In the genomic region with DNA sequence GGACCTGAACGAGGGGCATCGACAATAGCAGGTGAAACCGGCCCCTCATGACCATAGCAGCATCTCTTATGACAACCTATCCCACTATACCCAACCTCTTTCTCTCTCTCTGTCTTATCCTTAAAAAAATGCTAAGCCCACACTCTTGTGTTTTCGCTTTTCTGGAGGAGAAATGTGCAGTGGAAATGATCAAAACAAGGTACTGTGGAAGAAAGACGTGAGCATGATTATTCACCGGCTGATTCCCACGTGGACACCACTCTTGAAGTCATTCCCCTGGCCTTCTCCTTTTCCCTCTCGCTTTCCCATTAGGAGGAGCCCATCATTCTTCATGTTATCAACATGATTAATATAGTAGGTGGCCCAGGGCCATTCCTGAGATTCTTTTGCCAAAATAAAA, we compare ENCODE assay signal across 13 mouse cellular contexts. TPM values are rescaled to one million over a fixed set of nuclear protein-coding genes. Genes with fewer than 3 reads are reported as not detected.
A peak's percentile ranks its signal among the peaks of the same experiment; 100 is the strongest.
DNase-seq lines count a peak whose midpoint lies in the region; ATAC-seq and TF ChIP-seq lines count a peak whose summit lies in the region.
"Had no signal": no experiment of that assay in that cellular context is flagged by ENCODE, and none has a peak within 500 bp of the region (broad histone marks: within the 10 kb centered on the region; RNA-seq: fewer than 3 reads in every experiment).

No protein-coding gene starts in this region.

- peaks cover 59% of the 10 kb centered on the region for H3K4me1 ChIP-seq in hindbrain, embryonic 13.5 days (replicated peaks)
- H3K4me1 ChIP-seq in midbrain, embryonic 13.5 days (replicated peaks) = peaks cover 59% of the 10 kb centered on the region
- H3K4me1 ChIP-seq in stomach, postnatal 0 days (replicated peaks; ENCODE audit: control insufficient read depth, insufficient read depth) = peaks cover 5% of the 10 kb centered on the region; the same call in 1 of the 2 replicates

- TF ChIP-seq CTCF in brain, embryonic 14.5 days (IDR thresholded peaks at IDR 0.05; ENCODE audit: borderline replicate concordance, extremely low read depth, insufficient read depth, insufficient read length) = no peak
- TF ChIP-seq CTCF in stomach, postnatal 0 days (IDR thresholded peaks at IDR 0.05; ENCODE audit: low read depth) = no peak

- H3K9me3 ChIP-seq in hindbrain, embryonic 13.5 days = no peaks in the 10 kb centered on the region
- no peaks in the 10 kb centered on the region for H3K9me3 ChIP-seq in midbrain, embryonic 13.5 days
- H3K9me3 ChIP-seq in stomach, postnatal 0 days (ENCODE audit: control insufficient read depth, low read length) = no peaks in the 10 kb centered on the region
- H3K9me3 ChIP-seq: embryonic facial prominence, embryonic 13.5 days; limb, embryonic 15.5 days had no signal

- H3K4me3 ChIP-seq in hindbrain, embryonic 13.5 days = no peak overlapping the region
- peak overlapping the region; percentile 60; the same call in 1 of the 2 replicates for H3K4me3 ChIP-seq in midbrain, embryonic 13.5 days (replicated peaks)
- no peak overlapping the region for H3K4me3 ChIP-seq in stomach, postnatal 0 days (ENCODE audit: low read depth, low read length)

- H3K36me3 ChIP-seq in hindbrain, embryonic 13.5 days = no peaks in the 10 kb centered on the region
- no peaks in the 10 kb centered on the region for H3K36me3 ChIP-seq in midbrain, embryonic 13.5 days
- H3K36me3 ChIP-seq in stomach, postnatal 0 days (ENCODE audit: control insufficient read depth, insufficient read depth, low read length) = no peaks in the 10 kb centered on the region
- H3K36me3 ChIP-seq: embryonic facial prominence, embryonic 13.5 days; limb, embryonic 15.5 days had no signal

- WGBS in hindbrain, embryonic 13.5 days = under 1% methylated on average over 8 of the region's 8 CpGs
- WGBS in midbrain, embryonic 13.5 days = under 1% methylated on average over 8 of the region's 8 CpGs
- 6% methylated on average over 8 of the region's 8 CpGs for WGBS in stomach, postnatal 0 days

- TF ChIP-seq EP300 in stomach, postnatal 0 days (optimal IDR thresholded peaks at IDR 0.05) = no peak

- no peak for TF ChIP-seq POLR2A in brain, embryonic 14.5 days (IDR thresholded peaks at IDR 0.05; ENCODE audit: borderline replicate concordance, extremely low read depth, insufficient read depth, insufficient read length, poor library complexity, severe bottlenecking)

- no peak for ATAC-seq in hindbrain, embryonic 13.5 days (ENCODE audit: low FRiP score)
- ATAC-seq in midbrain, embryonic 13.5 days = no peak
- no peak for ATAC-seq in stomach, postnatal 0 days (ENCODE audit: low FRiP score, low TSS enrichment)
- ATAC-seq: lung, postnatal 0 days had no signal

- peak; percentile 59 for DNase-seq in brain, embryonic 14.5 days (ENCODE audit: low read depth)
- DNase-seq in cerebellum, postnatal 25 days = peak; percentile 17 to 24
- no peak for DNase-seq in adrenal gland, postnatal 10 days
- DNase-seq in layer of hippocampus, adult 11-12 months (ENCODE audit: low spot score) = no peak
- no peak for DNase-seq in spleen, adult 12 weeks (ENCODE audit: low spot score)
- DNase-seq in stomach, postnatal 0 days (ENCODE audit: low spot score) = no peak
- DNase-seq: kidney, postnatal 10 days had no signal

- peak overlapping the region; percentile 85; the same call in 1 of the 2 replicates for H3K9ac ChIP-seq in hindbrain, embryonic 13.5 days
- peak overlapping the region; percentile 82 for H3K9ac ChIP-seq in midbrain, embryonic 13.5 days (replicated peaks)
- no peak overlapping the region for H3K9ac ChIP-seq in stomach, postnatal 0 days (ENCODE audit: low read length)
- H3K9ac ChIP-seq: embryonic facial prominence, embryonic 13.5 days; limb, embryonic 15.5 days had no signal

- peaks cover 84% of the 10 kb centered on the region for H3K27me3 ChIP-seq in hindbrain, embryonic 13.5 days
- peaks cover 80% of the 10 kb centered on the region for H3K27me3 ChIP-seq in midbrain, embryonic 13.5 days
- peaks cover 18% of the 10 kb centered on the region for H3K27me3 ChIP-seq in stomach, postnatal 0 days (ENCODE audit: control insufficient read depth, insufficient read depth, low read length)
- H3K27me3 ChIP-seq: CH12.LX had no signal

- H3K4me2 ChIP-seq in hindbrain, embryonic 13.5 days = peak overlapping the region; percentile 67
- peak overlapping the region; percentile 73 for H3K4me2 ChIP-seq in midbrain, embryonic 13.5 days (replicated peaks)
- no peak overlapping the region for H3K4me2 ChIP-seq in stomach, postnatal 0 days (replicated peaks; ENCODE audit: low read depth)

- H3K27ac ChIP-seq in hindbrain, embryonic 13.5 days = peak overlapping the region; percentile 97
- H3K27ac ChIP-seq in midbrain, embryonic 13.5 days = peak overlapping the region; percentile 98
- H3K27ac ChIP-seq in stomach, postnatal 0 days (replicated peaks) = no peak overlapping the region
- H3K27ac ChIP-seq: embryonic facial prominence, embryonic 13.5 days; limb, embryonic 15.5 days had no signal

RNA-seq across cellular contexts. Expression of a gene that starts 9.1 kb away (rescaled TPM):
- 67.3 and 67.5 TPM in 2 replicates for polyA plus RNA-seq in brain, embryonic 14.5 days (2012; rRNA removed)
- 60.6 and 62.8 TPM in 2 replicates for polyA plus RNA-seq in hindbrain, embryonic 13.5 days (2015; fragmentation: Nextera tagmentation; extraction: Ambion mirVana)
- 76.3 and 79.8 TPM in 2 replicates for polyA plus RNA-seq in midbrain, embryonic 13.5 days (2015; fragmentation: Nextera tagmentation; extraction: Ambion mirVana)
- total RNA-seq in adrenal gland, postnatal 10 days (2021) = 10 to 100 TPM; 21.9 to 41.4 TPM
- 1.6 and 1.8 TPM in 2 replicates for polyA plus RNA-seq in stomach, postnatal 0 days (2015; fragmentation: Nextera tagmentation; extraction: Ambion mirVana)
- total RNA-seq: CH12.LX had no signal

Comparison
In these comparisons a context has a peak if more than half of its experiments do, and no peak if none do; other contexts are left out.
1. DNase-seq: peak in brain, embryonic 14.5 days (single experiment) and cerebellum, postnatal 25 days (2 of 2); none in adrenal gland, postnatal 10 days (single experiment), layer of hippocampus, adult 11-12 months (single experiment), spleen, adult 12 weeks (single experiment) and stomach, postnatal 0 days (single experiment).
2. RNA of a gene that starts 9.1 kb away (polyA plus RNA-seq): 76.3 to 79.8 TPM in midbrain, embryonic 13.5 days, 67.3 to 67.5 TPM in brain, embryonic 14.5 days and 60.6 to 62.8 TPM in hindbrain, embryonic 13.5 days; 1.6 to 1.8 TPM in stomach, postnatal 0 days; every median in the first group is over 10 times any median in the second.